In genomic region chr12:17089710-17090339, GRCm38 (mm10) we compare ENCODE assay signal across 8 mouse cellular contexts.
A peak's percentile ranks its signal among the peaks of the same experiment; 100 is the strongest.
DNase-seq lines count a peak whose midpoint lies in the region; ATAC-seq and TF ChIP-seq lines count a peak whose summit lies in the region.

No protein-coding gene starts in this region.

- H3K4me2 ChIP-seq in liver, embryonic 12.5 days: no peak overlapping the region

- TF ChIP-seq POLR2A in olfactory bulb, adult 2 months (IDR thresholded peaks at IDR 0.05; ENCODE audit: insufficient read depth, low read depth, low read length): no peak

- no peaks in the 10 kb centered on the region for H3K9me3 ChIP-seq in liver, embryonic 12.5 days (replicated peaks)

- WGBS in olfactory bulb, adult 2 months: 25% methylated on average over 7 of the region's 7 CpGs
- WGBS in liver, embryonic 12.5 days (ENCODE audit: insufficient replicate concordance): 43% methylated on average over 7 of the region's 7 CpGs

- no peak for DNase-seq in frontal cortex, postnatal 14 days (ENCODE audit: low spot score in 2 of 2)
- peak; percentile 40 for DNase-seq in left cerebral cortex, postnatal 4 days
- no peak for DNase-seq in left cerebral cortex, postnatal 36 days (ENCODE audit: low spot score in 2 of 2)
- DNase-seq in gastrocnemius, postnatal 14 days: peak; percentile 34
- no peak for DNase-seq in right cerebral cortex, adult 18-20 months

- peak overlapping the region; percentile 58 for H3K27ac ChIP-seq in olfactory bulb, adult 2 months (ENCODE audit: insufficient read depth, low read depth, low read length)
- no peak overlapping the region for H3K27ac ChIP-seq in liver, embryonic 12.5 days

- no peaks in the 10 kb centered on the region for H3K36me3 ChIP-seq in liver, embryonic 12.5 days

- TF ChIP-seq CTCF in olfactory bulb, adult 2 months (IDR thresholded peaks at IDR 0.05; ENCODE audit: insufficient read depth, low read depth, low read length): no peak

- intact Hi-C loops in left cerebral cortex, postnatal 4 days (cut with DNase I): no loop called here
- intact Hi-C loops in left cerebral cortex, postnatal 36 days (cut with DNase I): loop anchor here (5.0 kb wide), 1 partner anchor 82 kb away; no protein-coding TSS in a partner anchor
- intact Hi-C loops in gastrocnemius, postnatal 14 days (cut with DNase I; ENCODE audit: low total_unique reads): no loop called here

- no peak overlapping the region for H3K9ac ChIP-seq in liver, embryonic 12.5 days

- ATAC-seq in frontal cortex, adult (ENCODE audit: low TSS enrichment): peak; percentile 38; the same call in 1 of the 2 replicates
- no peak for ATAC-seq in liver, embryonic 12.5 days

- peaks cover 31% of the 10 kb centered on the region for H3K4me1 ChIP-seq in olfactory bulb, adult 2 months (ENCODE audit: control insufficient read depth, insufficient read depth, low read length)
- H3K4me1 ChIP-seq in liver, embryonic 12.5 days: no peaks in the 10 kb centered on the region

- H3K4me3 ChIP-seq in olfactory bulb, adult 2 months (ENCODE audit: insufficient read depth, low read depth, low read length): no peak overlapping the region
- no peak overlapping the region for H3K4me3 ChIP-seq in liver, embryonic 12.5 days

- no peaks in the 10 kb centered on the region; the same call in 1 of the 2 replicates for H3K27me3 ChIP-seq in liver, embryonic 12.5 days (replicated peaks)

Comparison
In these comparisons a context has a peak if more than half of its experiments do, and no peak if none do; other contexts are left out.
1. DNase-seq: peak in left cerebral cortex, postnatal 4 days (single experiment) and gastrocnemius, postnatal 14 days (single experiment); none in frontal cortex, postnatal 14 days (0 of 2), left cerebral cortex, postnatal 36 days (0 of 2) and right cerebral cortex, adult 18-20 months (single experiment).